Mouse (Mus musculus) right cerebral cortex, postnatal 10 days (tissue): ENCODE measurements around the gene Btbd35f6.
"Not testable (repeated sequence)": the region's sequence is repeated elsewhere in the genome, so short reads cannot be mapped to it uniquely, and the experiment has no call there.

ENCODE experiments used
- DNase-seq, 2 experiments: peaks; one replicate each; pipeline ENCODE4 v3.0.0; 2021; ENCODE audit warnings: low spot score in 2 of 2

Gene Btbd35f6

GRCm38 (mm10) chrX:33956440-33956839 lies at the start of gene Btbd35f6:
Btbd35f6 (minus strand) TSS chrX:33956540.
- DNase-seq: not testable (repeated sequence)

- DNase-seq: not testable (repeated sequence)
Observed at GRCm38 (mm10) chrX:33986716-33987115, 30.4 kb upstream of the Btbd35f6 start, which contains the start of gene Gm21870. Gm21870 (minus strand) TSS chrX:33986816.

- not testable (repeated sequence) for DNase-seq
Observed at GRCm38 (mm10) chrX:33930216-33930615, 26.1 kb downstream of the Btbd35f6 start.

GRCm38 (mm10) chrX:33928225-33928624 lies 28.1 kb downstream of the Btbd35f6 start:
- not testable (repeated sequence) for DNase-seq

- DNase-seq: not testable (repeated sequence)
Observed at GRCm38 (mm10) chrX:33926344-33926743, 30.0 kb downstream of the Btbd35f6 start.

- not testable (repeated sequence) for DNase-seq
Observed at GRCm38 (mm10) chrX:33925420-33925819, 30.9 kb downstream of the Btbd35f6 start.
